Mouse (Mus musculus) neural tube, embryonic 15.5 days (tissue): ENCODE data around the gene Gm20388. TPM values are rescaled to one million over a fixed set of nuclear protein-coding genes. Genes with fewer than 3 reads are reported as not detected.

ENCODE experiments used
- ATAC-seq: fragments of 200-750 bp; cut with Nextera tagmentation; 2 replicates; pipeline ENCODE4 v1.8.0; 2017; ENCODE audit warnings: mild to moderate bottlenecking, moderate TSS enrichment, moderate library complexity; ENCODE audit not compliant: low FRiP score
- H3K27ac ChIP-seq: fragments of 300-500 bp; sonication (generic); replicated peaks from 2 replicates; pipeline ENCODE4 v1.5.1; 2015; ENCODE audit warnings: mild to moderate bottlenecking, inconsistent platforms
- H3K27me3 ChIP-seq: fragments of 300-500 bp; sonication (generic); replicated peaks from 2 replicates; pipeline ENCODE4 v1.6.1; 2015; ENCODE audit warnings: inconsistent platforms
- H3K36me3 ChIP-seq: fragments of 300-500 bp; sonication (generic); 2 replicates; pipeline ENCODE4 v1.6.1; 2015; ENCODE audit warnings: inconsistent platforms
- H3K4me1 ChIP-seq: fragments of 300-500 bp; sonication (generic); 2 replicates; pipeline ENCODE4 v1.6.1; 2015; ENCODE audit warnings: inconsistent platforms
- H3K4me2 ChIP-seq: fragments of 300-500 bp; sonication (generic); 2 replicates; pipeline ENCODE4 v1.6.1; 2015; ENCODE audit warnings: inconsistent platforms, mild to moderate bottlenecking, moderate library complexity
- H3K4me3 ChIP-seq: fragments of 300-500 bp; sonication (generic); replicated peaks from 2 replicates; pipeline ENCODE4 v1.5.1; 2015; ENCODE audit warnings: mild to moderate bottlenecking, inconsistent platforms
- H3K9ac ChIP-seq: fragments of 300-500 bp; sonication (generic); replicated peaks from 2 replicates; pipeline ENCODE4 v1.6.1; 2015; ENCODE audit warnings: mild to moderate bottlenecking, inconsistent platforms
- H3K9me3 ChIP-seq: fragments of 300-500 bp; sonication (generic); replicated peaks from 2 replicates; pipeline ENCODE4 v1.6.1; 2016; ENCODE audit warnings: inconsistent platforms
- WGBS: fragments of 180-500 bp; shearing (Covaris S2); methylation state at CpG from one replicate; pipeline ENCODE4 v1.1.7; 2015; ENCODE audit warnings: mixed read lengths; 5-methylcytosine and 5-hydroxymethylcytosine counted together
- polyA plus RNA-seq: library from polyadenylated mRNA; unstranded; fragments of >200 nt; fragmentation: Nextera tagmentation; extraction: Ambion mirVana; gene quantifications from 2 replicates; pipeline ENCODE4 v1.2.1, GENCODE M21; 2015

Gm20388 gene
- polyA plus RNA-seq = 3.5 TPM in 1 of 2 replicates, not detected in the other

GRCm38 (mm10) chr8:119910547-119911257 lies at the start of gene Gm20388:
Gene Gm20388, plus strand, starts transcription at chr8:119910841.
- Histone ChIP-seq H3K36me3 (no peaks in the 10 kb centered on the region), H3K27ac (peak within 1 kb of the TSS; percentile 97), H3K4me2 (peak within 1 kb of the TSS; percentile 67), H3K4me1 (peaks cover 47% of the 10 kb centered on the region), H3K9me3 (no peaks in the 10 kb centered on the region), H3K9ac (peak within 1 kb of the TSS; percentile 88), H3K27me3 (no peaks in the 10 kb centered on the region), H3K4me3 (peak within 1 kb of the TSS; percentile 81)
- under 1% methylated on average over 76 of the region's 97 CpGs for WGBS
- peak; percentile 94 for ATAC-seq

GRCm38 (mm10) chr8:119861706-119862389 lies 48.8 kb upstream of the Gm20388 start, which contains the start of gene Klhl36:
Gene Klhl36, plus strand, starts transcription at chr8:119862266.
- WGBS = under 1% methylated on average over 35 of the region's 35 CpGs
- Histone ChIP-seq H3K4me2 (peak within 1 kb of the TSS; percentile 70), H3K4me1 (peaks cover 18% of the 10 kb centered on the region), H3K9ac (peak within 1 kb of the TSS; percentile 78), H3K27me3 (no peaks in the 10 kb centered on the region), H3K9me3 (no peaks in the 10 kb centered on the region), H3K27ac (peak within 1 kb of the TSS; percentile 70), H3K4me3 (peak within 1 kb of the TSS; percentile 76), H3K36me3 (peaks cover 4% of the 10 kb centered on the region; the same call in 1 of the 2 replicates)
- ATAC-seq = peak; percentile 97

- Histone ChIP-seq H3K4me1 (peaks cover 18% of the 10 kb centered on the region), H3K9me3 (no peaks in the 10 kb centered on the region), H3K4me2 (peak overlapping the region; percentile 70), H3K4me3 (peak overlapping the region; percentile 76), H3K36me3 (peaks cover 4% of the 10 kb centered on the region; the same call in 1 of the 2 replicates), H3K9ac (peak overlapping the region; percentile 78), H3K27me3 (no peaks in the 10 kb centered on the region), H3K27ac (peak overlapping the region; percentile 70)
- whole genome bisulfite sequencing = under 1% methylated on average over 17 of the region's 19 CpGs
- no peak for ATAC-seq
Measured at GRCm38 (mm10) chr8:119862390-119862734, 48.3 kb upstream of the Gm20388 start.

- Histone ChIP-seq H3K27me3 (no peaks in the 10 kb centered on the region), H3K4me1 (peaks cover 18% of the 10 kb centered on the region), H3K9me3 (no peaks in the 10 kb centered on the region), H3K9ac (peak overlapping the region; percentile 78), H3K27ac (0 out of 2 replicates have a peak overlapping the region, but pooled peaks have one; percentile 70), H3K4me2 (peak overlapping the region; percentile 70), H3K4me3 (peak overlapping the region; percentile 76), H3K36me3 (peaks cover 4% of the 10 kb centered on the region; the same call in 1 of the 2 replicates)
- 8% methylated on average over 6 of the region's 6 CpGs for WGBS
- no peak; the same call in 1 of the 2 replicates for ATAC-seq
Measured at GRCm38 (mm10) chr8:119862749-119863148, 47.9 kb upstream of the Gm20388 start.

GRCm38 (mm10) chr8:119869616-119870015 lies 41.0 kb upstream of the Gm20388 start:
- ATAC-seq = no peak
- no peak overlapping the region for H3K4me3 ChIP-seq
- 84% methylated on average over 20 of the region's 20 CpGs for WGBS
- no peaks in the 10 kb centered on the region for H3K4me1 ChIP-seq
- H3K27me3 ChIP-seq = no peaks in the 10 kb centered on the region
- no peak overlapping the region for H3K4me2 ChIP-seq
- H3K36me3 ChIP-seq = peaks cover 52% of the 10 kb centered on the region
- no peak overlapping the region for H3K9ac ChIP-seq
- H3K9me3 ChIP-seq = peaks cover 6% of the 10 kb centered on the region
- no peak overlapping the region for H3K27ac ChIP-seq

- no peak for ATAC-seq
- H3K4me1 ChIP-seq = no peaks in the 10 kb centered on the region
- 96% methylated on average over 1 of the region's 1 CpGs for WGBS
- peaks cover 67% of the 10 kb centered on the region for H3K36me3 ChIP-seq
- peaks cover 6% of the 10 kb centered on the region for H3K9me3 ChIP-seq
- H3K27me3 ChIP-seq = no peaks in the 10 kb centered on the region
- no peak overlapping the region for H3K9ac ChIP-seq
- H3K4me2 ChIP-seq = no peak overlapping the region
- H3K27ac ChIP-seq = no peak overlapping the region
- no peak overlapping the region for H3K4me3 ChIP-seq
Measured at GRCm38 (mm10) chr8:119873181-119873580, 37.5 kb upstream of the Gm20388 start.

- no peaks in the 10 kb centered on the region for H3K4me1 ChIP-seq
- H3K27ac ChIP-seq = no peak overlapping the region
- H3K9me3 ChIP-seq = no peaks in the 10 kb centered on the region
- H3K4me3 ChIP-seq = no peak overlapping the region
- no peak overlapping the region for H3K9ac ChIP-seq
- peaks cover 17% of the 10 kb centered on the region for H3K36me3 ChIP-seq
- no peak overlapping the region for H3K4me2 ChIP-seq
- 72% methylated on average over 6 of the region's 6 CpGs for WGBS
- no peak for ATAC-seq
- H3K27me3 ChIP-seq = no peaks in the 10 kb centered on the region
Measured at GRCm38 (mm10) chr8:119881301-119881700, 29.3 kb upstream of the Gm20388 start.

GRCm38 (mm10) chr8:119881917-119882316 lies 28.7 kb upstream of the Gm20388 start:
- Histone ChIP-seq H3K9me3 (no peaks in the 10 kb centered on the region), H3K36me3 (peaks cover 11% of the 10 kb centered on the region), H3K4me2 (no peak overlapping the region), H3K27ac (no peak overlapping the region), H3K4me1 (no peaks in the 10 kb centered on the region), H3K9ac (no peak overlapping the region), H3K4me3 (no peak overlapping the region), H3K27me3 (no peaks in the 10 kb centered on the region)
- 77% methylated on average over 8 of the region's 8 CpGs for WGBS
- no peak for ATAC-seq

- ATAC-seq = no peak
- Histone ChIP-seq H3K9me3 (no peaks in the 10 kb centered on the region), H3K36me3 (peaks cover 4% of the 10 kb centered on the region; the same call in 1 of the 2 replicates), H3K9ac (no peak overlapping the region), H3K4me3 (no peak overlapping the region), H3K27ac (no peak overlapping the region), H3K4me1 (no peaks in the 10 kb centered on the region), H3K4me2 (no peak overlapping the region), H3K27me3 (no peaks in the 10 kb centered on the region)
- WGBS = 94% methylated on average over 7 of the region's 7 CpGs
Measured at GRCm38 (mm10) chr8:119883281-119883680, 27.4 kb upstream of the Gm20388 start.

GRCm38 (mm10) chr8:119885612-119886011 lies 25.0 kb upstream of the Gm20388 start:
- Histone ChIP-seq H3K4me2 (no peak overlapping the region), H3K27me3 (no peaks in the 10 kb centered on the region), H3K4me3 (no peak overlapping the region), H3K9ac (no peak overlapping the region), H3K9me3 (no peaks in the 10 kb centered on the region), H3K27ac (no peak overlapping the region), H3K4me1 (no peaks in the 10 kb centered on the region), H3K36me3 (no peaks in the 10 kb centered on the region)
- ATAC-seq = no peak
- WGBS = 35% methylated on average over 3 of the region's 3 CpGs

- Histone ChIP-seq H3K36me3 (no peaks in the 10 kb centered on the region), H3K27me3 (no peaks in the 10 kb centered on the region), H3K9ac (no peak overlapping the region), H3K27ac (no peak overlapping the region), H3K9me3 (no peaks in the 10 kb centered on the region), H3K4me3 (no peak overlapping the region), H3K4me1 (no peaks in the 10 kb centered on the region), H3K4me2 (no peak overlapping the region)
- 86% methylated on average over 3 of the region's 3 CpGs for WGBS
- ATAC-seq = no peak
Measured at GRCm38 (mm10) chr8:119887130-119887529, 23.5 kb upstream of the Gm20388 start.

- 50% methylated on average over 4 of the region's 4 CpGs for WGBS
- Histone ChIP-seq H3K9ac (no peak overlapping the region), H3K9me3 (no peaks in the 10 kb centered on the region), H3K4me1 (no peaks in the 10 kb centered on the region), H3K4me2 (no peak overlapping the region), H3K27ac (no peak overlapping the region), H3K4me3 (no peak overlapping the region), H3K27me3 (no peaks in the 10 kb centered on the region), H3K36me3 (no peaks in the 10 kb centered on the region)
- no peak for ATAC-seq
Measured at GRCm38 (mm10) chr8:119888012-119888411, 22.6 kb upstream of the Gm20388 start.
